Mouse (Mus musculus): ENCODE data around the gene Phc1. TPM values are rescaled to one million over a fixed set of nuclear protein-coding genes. Genes with fewer than 3 reads are reported as not detected.

Gene Phc1
- total and polyA plus RNA-seq, 3 experiments: 4.6 to 35.9 TPM; not detected in 1

- Histone ChIP-seq H3K27me3 (ENCODE audit: control insufficient read depth in 1 of 2, insufficient read depth in 2 of 2, low read length in 2 of 2) (no peaks in the 10 kb centered on the region), H3K4me3 (ENCODE audit: control insufficient read depth in 1 of 2, insufficient read depth in 1 of 2, low read depth in 2 of 2, low read length in 2 of 2) (no peak overlapping the region), H3K4me1 (ENCODE audit: control insufficient read depth in 1 of 2, insufficient read depth in 2 of 2, low read length in 2 of 2) (peaks cover 15 to 17% of the 10 kb centered on the region in 2 experiments), H3K9ac (ENCODE audit: control insufficient read depth, low read depth, low read length, poor library complexity, severe bottlenecking) (no peak overlapping the region), H3K79me2 (ENCODE audit: control insufficient read depth, insufficient read depth, low read length, poor library complexity) (no peaks in the 10 kb centered on the region), H3K36me3 (ENCODE audit: control insufficient read depth in 1 of 2, insufficient read depth in 2 of 2, low read length in 2 of 2) (peaks cover 0 to 22% of the 10 kb centered on the region in 2 experiments; a peak in 2 of 4 replicates), H3K27ac (ENCODE audit: control insufficient read depth, low read depth, low read length) (no peak overlapping the region), H3K9me3 (replicated peaks; ENCODE audit: insufficient read depth, low read length) (no peaks in the 10 kb centered on the region)
- TF ChIP-seq SIN3A (IDR thresholded peaks at IDR 0.05; ENCODE audit: low read length) (no peak), ZNF384 (IDR thresholded peaks at IDR 0.05; ENCODE audit: low read depth, low read length) (no peak), NELFE (IDR thresholded peaks at IDR 0.05; ENCODE audit: low read depth, low read length) (no peak)
- DNase-seq (ENCODE audit: low read depth, low spot score): no peak
Observed at GRCm38 (mm10) chr6:122346399-122346798, 6.0 kb upstream of the Phc1 start.

- peaks cover 0 to 28% of the 10 kb centered on the region in 2 experiments; a peak in 2 of 4 replicates for H3K36me3 ChIP-seq (ENCODE audit: control insufficient read depth in 1 of 2, insufficient read depth in 2 of 2, low read length in 2 of 2)
- DNase-seq (ENCODE audit: low read depth, low spot score): no peak
- H3K4me3 ChIP-seq (ENCODE audit: control insufficient read depth in 1 of 2, insufficient read depth in 1 of 2, low read depth in 2 of 2, low read length in 2 of 2): no peak overlapping the region
- H3K79me2 ChIP-seq (ENCODE audit: control insufficient read depth, insufficient read depth, low read length, poor library complexity): no peaks in the 10 kb centered on the region
- H3K9ac ChIP-seq (ENCODE audit: control insufficient read depth, low read depth, low read length, poor library complexity, severe bottlenecking): no peak overlapping the region
- H3K4me1 ChIP-seq (ENCODE audit: control insufficient read depth in 1 of 2, insufficient read depth in 2 of 2, low read length in 2 of 2): peaks cover 18 to 19% of the 10 kb centered on the region in 2 experiments
- H3K9me3 ChIP-seq (replicated peaks; ENCODE audit: insufficient read depth, low read length): no peaks in the 10 kb centered on the region
- no peak overlapping the region for H3K27ac ChIP-seq (ENCODE audit: control insufficient read depth, low read depth, low read length)
- TF ChIP-seq CHD2 (IDR thresholded peaks at IDR 0.05; ENCODE audit: low read length) (no peak), ETS1 (IDR thresholded peaks at IDR 0.05; ENCODE audit: low read depth, low read length) (no peak), RCOR1 (IDR thresholded peaks at IDR 0.05; ENCODE audit: low read depth, low read length) (no peak), TCF12 (IDR thresholded peaks at IDR 0.05; ENCODE audit: low read depth, low read length) (no peak), GATA1 (IDR thresholded peaks at IDR 0.05; ENCODE audit: low read depth, low read length) (no peak), MAX (IDR thresholded peaks at IDR 0.05; ENCODE audit: low read length) (no peak), ZKSCAN1 (IDR thresholded peaks at IDR 0.05; ENCODE audit: low read depth, low read length) (no peak), UBTF (IDR thresholded peaks at IDR 0.05; ENCODE audit: borderline replicate concordance, insufficient read depth, low read depth, low read length) (no peak), E2F4 (IDR thresholded peaks at IDR 0.05; ENCODE audit: borderline replicate concordance, low read depth, low read length) (no peak), CHD1 (IDR thresholded peaks at IDR 0.05; ENCODE audit: low read depth, low read length) (no peak), ZNF384 (IDR thresholded peaks at IDR 0.05; ENCODE audit: low read depth, low read length) (no peak), POLR2AphosphoS5 (IDR thresholded peaks at IDR 0.05; ENCODE audit: borderline replicate concordance, low read depth, low read length) (no peak), ZMIZ1 (IDR thresholded peaks at IDR 0.05; ENCODE audit: low read depth, low read length) (no peak), POLR2AphosphoS2 (IDR thresholded peaks at IDR 0.05; ENCODE audit: low read length) (no peak), SIN3A (IDR thresholded peaks at IDR 0.05; ENCODE audit: low read length) (no peak), MEF2A (IDR thresholded peaks at IDR 0.05; ENCODE audit: extremely low read depth, insufficient replicate concordance, low read depth, low read length, poor library complexity, severe bottlenecking) (no peak), ELF1 (IDR thresholded peaks at IDR 0.05; ENCODE audit: low read depth, low read length) (no peak), ZC3H11A (IDR thresholded peaks at IDR 0.05; ENCODE audit: low read depth, low read length) (no peak), MXI1 (IDR thresholded peaks at IDR 0.05; ENCODE audit: low read depth, low read length) (no peak), TBP (IDR thresholded peaks at IDR 0.05; ENCODE audit: low read depth, low read length) (no peak)
- no peaks in the 10 kb centered on the region for H3K27me3 ChIP-seq (ENCODE audit: control insufficient read depth in 1 of 2, insufficient read depth in 2 of 2, low read length in 2 of 2)
Observed at GRCm38 (mm10) chr6:122345731-122346130, 5.4 kb upstream of the Phc1 start.
